Comparison of ENCODE assay signal across 27 mouse cellular contexts in the genomic region with DNA sequence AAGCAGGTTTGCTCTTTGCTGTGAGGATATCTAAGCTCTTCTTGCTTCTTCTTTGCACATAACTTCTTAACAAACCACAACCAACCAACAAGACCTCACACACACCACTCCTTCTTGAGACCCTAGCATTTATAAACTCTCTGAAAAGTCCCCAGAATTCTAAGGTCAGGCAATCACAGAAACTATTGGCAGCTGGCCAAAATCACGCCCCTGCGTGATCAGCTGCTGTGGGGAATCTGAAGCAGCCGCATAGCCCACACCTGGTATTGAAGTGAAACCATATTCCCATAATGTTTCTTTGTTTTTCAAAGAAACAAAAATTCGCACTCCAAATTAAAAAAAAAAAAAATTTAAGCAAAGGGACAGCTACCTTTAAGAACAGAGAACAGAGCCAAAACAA.
DNase-seq lines count a peak whose midpoint lies in the region; ATAC-seq and TF ChIP-seq lines count a peak whose summit lies in the region.
"Had no signal": no experiment of that assay in that cellular context is flagged by ENCODE, and none has a peak within 500 bp of the region (broad histone marks: within the 10 kb centered on the region; RNA-seq: fewer than 3 reads in every experiment).

No protein-coding gene starts in this region.

- 0 out of 2 replicates have a peak, but pooled peaks cover 5% of the 10 kb centered on the region for H3K4me1 ChIP-seq in intestine, embryonic 15.5 days (replicated peaks)
- no peaks in the 10 kb centered on the region; the same call in 1 of the 2 replicates for H3K4me1 ChIP-seq in intestine, postnatal 0 days (replicated peaks; ENCODE audit: control insufficient read depth, insufficient read depth, low read length)
- H3K4me1 ChIP-seq: neural tube, embryonic 12.5 days had no signal

- H3K9me3 ChIP-seq in intestine, embryonic 15.5 days = no peaks in the 10 kb centered on the region
- H3K9me3 ChIP-seq in intestine, postnatal 0 days (ENCODE audit: control insufficient read depth) = no peaks in the 10 kb centered on the region
- H3K9me3 ChIP-seq: lung, embryonic 15.5 days; neural tube, embryonic 12.5 days had no signal

- DNase-seq in cerebellum, postnatal 10 days = peak; percentile 16 to 24
- no peak for DNase-seq in cerebellum, adult 9-10 months
- peak; percentile 17 for DNase-seq in A20 (ENCODE audit: low read depth, low spot score)
- peak; percentile 46 for DNase-seq in forelimb bud, embryonic 11.5 days (ENCODE audit: low read depth, low spot score)
- DNase-seq in testis, postnatal 14 days (ENCODE audit: low spot score) = no peak
- DNase-seq: cerebellum, adult 8-10 months; gastrocnemius, postnatal 25 days; heart, adult 2 months; heart, postnatal 14 days; kidney, adult 8-10 months; liver; right cerebral cortex, postnatal 25 days; spleen, adult 18-20 months; thymus, adult 2 months; thymus, postnatal 36 days had no signal

- no peak overlapping the region for H3K4me3 ChIP-seq in intestine, embryonic 15.5 days (replicated peaks)
- no peak overlapping the region for H3K4me3 ChIP-seq in intestine, postnatal 0 days (ENCODE audit: low read depth, low read length)
- H3K4me3 ChIP-seq: heart, adult 2 months; lung, embryonic 15.5 days; myocyte; neural tube, embryonic 12.5 days had no signal

- no peaks in the 10 kb centered on the region for H3K36me3 ChIP-seq in intestine, embryonic 15.5 days
- H3K36me3 ChIP-seq in intestine, postnatal 0 days (ENCODE audit: control insufficient read depth, insufficient read depth) = no peaks in the 10 kb centered on the region
- H3K36me3 ChIP-seq: lung, embryonic 15.5 days; neural tube, embryonic 12.5 days had no signal

- H3K9ac ChIP-seq in intestine, embryonic 15.5 days = no peak overlapping the region
- no peak overlapping the region for H3K9ac ChIP-seq in intestine, postnatal 0 days (ENCODE audit: low read depth, low read length)
- H3K9ac ChIP-seq: liver, embryonic 14.5 days; lung, embryonic 15.5 days; neural tube, embryonic 12.5 days had no signal

- no peak overlapping the region for H3K4me2 ChIP-seq in intestine, embryonic 15.5 days (replicated peaks)
- no peak overlapping the region for H3K4me2 ChIP-seq in intestine, postnatal 0 days (replicated peaks; ENCODE audit: low read depth)
- H3K4me2 ChIP-seq: lung, embryonic 15.5 days; midbrain, embryonic 11.5 days; neural tube, embryonic 12.5 days had no signal

- ATAC-seq in intestine, embryonic 15.5 days = peak; percentile 50
- ATAC-seq in intestine, postnatal 0 days = no peak
- ATAC-seq in granulocyte monocyte progenitor cell, adult 5-6 weeks (replicated peaks; ENCODE audit: poor library complexity, severe bottlenecking) = no peak
- ATAC-seq: forebrain, embryonic 14.5 days; hindbrain, embryonic 16.5 days; Patski had no signal

- WGBS in intestine, embryonic 15.5 days = 35% methylated on average over 4 of the region's 4 CpGs
- 22% methylated on average over 4 of the region's 4 CpGs for WGBS in intestine, postnatal 0 days

- H3K27me3 ChIP-seq in intestine, embryonic 15.5 days (replicated peaks) = no peaks in the 10 kb centered on the region
- H3K27me3 ChIP-seq in intestine, postnatal 0 days (replicated peaks; ENCODE audit: control insufficient read depth, insufficient read depth, low read length) = no peaks in the 10 kb centered on the region
- H3K27me3 ChIP-seq: lung, embryonic 15.5 days; neural tube, embryonic 12.5 days; Patski had no signal

- no peak overlapping the region for H3K27ac ChIP-seq in intestine, embryonic 15.5 days
- no peak overlapping the region for H3K27ac ChIP-seq in intestine, postnatal 0 days (ENCODE audit: low read depth, low read length)
- H3K27ac ChIP-seq: heart, adult 2 months; kidney, postnatal 0 days; liver, embryonic 14.5 days; lung, embryonic 15.5 days; neural tube, embryonic 12.5 days had no signal

- no peak for TF ChIP-seq CTCF in intestine, postnatal 0 days (IDR thresholded peaks at IDR 0.05; ENCODE audit: low read depth)

Comparison
In these comparisons a context has a peak if more than half of its experiments do, and no peak if none do; other contexts are left out.
1. DNase-seq: peak in cerebellum, postnatal 10 days (2 of 2), A20 (single experiment) and forelimb bud, embryonic 11.5 days (single experiment); none in cerebellum, adult 9-10 months (single experiment) and testis, postnatal 14 days (single experiment).